Mouse (Mus musculus): ENCODE measurements at regions not wholly inside any gene's neighbourhood (a gene's known extent, or its start where the extent isn't known, plus 50 kb on each side); places are given as distances from the start of the nearest gene placed in this dataset.

DNA sequence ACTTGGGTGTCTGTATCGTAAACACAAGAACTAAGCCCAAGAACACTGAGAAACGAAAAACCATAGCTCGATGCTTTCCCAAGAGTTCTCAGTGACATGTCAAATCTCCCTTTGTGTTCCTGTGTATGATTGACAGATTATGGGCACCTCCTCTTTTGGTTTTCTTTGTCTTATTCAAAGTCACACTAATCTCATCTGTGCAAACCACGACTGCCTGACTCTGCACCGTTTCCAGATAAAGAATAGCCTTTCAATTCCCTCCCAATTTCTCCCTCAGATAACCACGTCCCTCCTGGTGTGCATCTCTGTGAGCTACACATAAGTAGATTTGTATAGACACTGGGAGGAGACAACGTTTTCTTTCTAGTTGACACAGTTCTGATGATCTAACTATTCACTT, 731.7 kb upstream of the Sox9 start:
- TF ChIP-seq POLR2A (IDR thresholded peaks at IDR 0.05; ENCODE audit: extremely low read depth, insufficient read depth, low read length) (no peak), CTCF (IDR thresholded peaks at IDR 0.05; ENCODE audit: low read depth, low read length) (no peak)
